Mouse (Mus musculus): ENCODE data around the gene Nkx3-2.

DNA sequence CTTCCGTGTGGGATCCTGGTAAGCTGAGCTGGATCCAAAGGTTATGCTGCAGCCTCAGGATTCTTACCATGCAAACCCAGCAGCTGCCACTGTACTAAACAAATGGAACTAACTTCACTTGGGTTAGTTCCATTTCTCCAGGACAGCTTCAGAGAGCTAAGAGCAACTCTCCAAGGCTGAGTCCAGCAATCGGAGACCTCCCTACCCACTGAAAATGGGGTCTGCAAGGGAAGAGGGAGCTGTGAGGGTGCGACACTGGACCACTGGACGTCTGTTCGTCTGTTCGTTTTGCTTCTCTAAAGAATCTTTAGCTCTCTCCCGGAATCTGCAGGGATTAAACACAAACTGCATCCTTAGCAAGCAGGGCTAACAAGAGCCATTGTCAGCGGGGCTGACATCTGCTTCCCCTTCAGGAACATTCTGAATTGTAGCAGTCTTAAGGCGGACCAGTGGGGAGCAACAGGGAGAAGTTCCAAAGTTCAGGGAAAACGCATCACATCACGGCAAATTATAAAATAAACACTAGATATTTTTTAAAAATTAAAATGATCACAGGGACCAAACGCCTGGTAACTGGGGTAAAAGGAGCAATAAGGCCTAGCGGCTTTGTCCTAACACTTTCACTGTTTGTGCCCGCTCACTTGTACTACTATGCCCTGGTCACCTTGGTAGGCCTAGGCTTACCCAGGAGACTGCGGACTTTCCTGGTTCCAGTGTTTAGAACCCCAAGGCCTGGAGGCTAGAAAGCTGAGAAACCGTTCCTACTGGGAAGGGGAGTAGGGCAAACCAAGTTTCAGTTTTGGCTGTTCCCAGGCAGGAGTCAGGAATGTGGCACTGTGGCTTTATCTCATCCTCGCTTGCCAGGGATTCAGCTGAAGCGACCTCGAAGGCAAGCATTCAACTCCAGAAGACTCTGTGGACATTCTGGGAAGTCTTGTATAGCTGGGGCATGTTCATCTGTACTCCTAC lies 5.3 kb downstream of the Nkx3-2 start:
- no peak for TF ChIP-seq MAX (IDR thresholded peaks at IDR 0.05; ENCODE audit: low read length)
- TF ChIP-seq CTCF (IDR thresholded peaks at IDR 0.05 in 2 of 3, conservative IDR thresholded peaks at IDR 0.05 in 1 of 3; ENCODE audit: control insufficient read depth in 1 of 3, insufficient read depth in 1 of 3, low read depth in 2 of 3, low read length in 3 of 3, poor library complexity in 1 of 3, severe bottlenecking in 1 of 3) = no peak
- TF ChIP-seq GABPA (IDR thresholded peaks at IDR 0.05; ENCODE audit: low read depth, low read length) = no peak
- TF ChIP-seq EP300 (IDR thresholded peaks at IDR 0.05; ENCODE audit: low read depth in 1 of 2, low read length in 2 of 2) = no peak
- TF ChIP-seq POLR2A (IDR thresholded peaks at IDR 0.05; ENCODE audit: control insufficient read depth in 1 of 2, insufficient read depth in 1 of 2, low read depth in 1 of 2, low read length in 2 of 2, poor library complexity in 1 of 2) = no peak
- TF ChIP-seq CHD1 (IDR thresholded peaks at IDR 0.05; ENCODE audit: low read depth, low read length) = no peak
- TF ChIP-seq GATA1 (IDR thresholded peaks at IDR 0.05; ENCODE audit: low read depth, low read length) = no peak
- no peak for TF ChIP-seq TCF12 (IDR thresholded peaks at IDR 0.05; ENCODE audit: low read depth, low read length)
- no peak for TF ChIP-seq UBTF (IDR thresholded peaks at IDR 0.05; ENCODE audit: borderline replicate concordance, insufficient read depth, low read depth, low read length)
- TF ChIP-seq TAL1 (IDR thresholded peaks at IDR 0.05; ENCODE audit: low read length) = no peak

Data from MEL (cell line).